Mouse (Mus musculus): ENCODE data around the gene Lrrc8c. TPM values are rescaled to one million over a fixed set of nuclear protein-coding genes. Genes with fewer than 3 reads are reported as not detected.

The Lrrc8c gene
- polyA plus RNA-seq, 1 experiment from 2014 or later: 20.8 TPM

DNA sequence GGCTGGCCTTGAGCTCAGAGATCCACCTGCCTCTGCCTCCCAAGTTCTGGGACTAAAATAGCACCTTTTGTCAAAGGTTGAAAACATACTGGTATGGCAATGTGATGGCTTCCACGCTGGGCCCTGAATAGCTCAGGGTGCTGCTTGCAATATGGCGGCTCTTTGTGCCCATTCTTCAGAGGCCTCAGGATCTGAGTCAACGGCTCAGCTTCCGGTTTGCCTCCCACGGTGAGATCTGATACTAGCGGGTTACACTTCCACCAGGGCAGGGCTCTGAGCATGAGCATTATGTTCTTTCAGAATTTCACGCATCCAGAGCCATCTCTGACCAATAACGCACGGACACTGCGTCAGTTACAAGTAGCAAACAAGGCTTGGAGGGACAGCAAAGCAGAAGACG is 120.2 kb downstream of the Lrrc8c start:
- Histone ChIP-seq H3K4me3 (no peak overlapping the region), H3K4me1 (replicated peaks) (no peaks in the 10 kb centered on the region), H3K27ac (no peak overlapping the region), H3K9me3 (replicated peaks) (no peaks in the 10 kb centered on the region), H3K4me2 (no peak overlapping the region), H3K36me3 (no peaks in the 10 kb centered on the region), H3K9ac (no peak overlapping the region), H3K27me3 (no peaks in the 10 kb centered on the region)
- 88% methylated on average over 11 of the region's 11 CpGs for WGBS
- ATAC-seq (replicated peaks; ENCODE audit: insufficient number of reproducible peaks, insufficient read depth, low FRiP score, low read depth): no peak

- 77% methylated on average over 5 of the region's 5 CpGs for WGBS
- no peak overlapping the region for H3K27ac ChIP-seq
- ATAC-seq (replicated peaks; ENCODE audit: insufficient number of reproducible peaks, insufficient read depth, low FRiP score, low read depth): peak; percentile 48; the same call in 1 of the 2 replicates
These were observed 123.3 kb downstream of the Lrrc8c start for GRCm38 (mm10) chr5:105642517-105642916.

GRCm38 (mm10) chr5:105643276-105643675 is 124.1 kb downstream of the Lrrc8c start:
- no peaks in the 10 kb centered on the region for H3K36me3 ChIP-seq
- no peaks in the 10 kb centered on the region for H3K9me3 ChIP-seq (replicated peaks)
- no peak overlapping the region for H3K27ac ChIP-seq
- H3K27me3 ChIP-seq: no peaks in the 10 kb centered on the region
- 0 out of 2 replicates have a peak, but pooled peaks cover under 1% of the 10 kb centered on the region for H3K4me1 ChIP-seq (replicated peaks)
- WGBS: 76% methylated on average over 8 of the region's 8 CpGs
- ATAC-seq (replicated peaks; ENCODE audit: insufficient number of reproducible peaks, insufficient read depth, low FRiP score, low read depth): no peak
- H3K4me3 ChIP-seq: no peak overlapping the region
- H3K9ac ChIP-seq: no peak overlapping the region
- no peak overlapping the region for H3K4me2 ChIP-seq

More at GRCm38 (mm10) chr5:105642517-105642916, 123.3 kb downstream of the Lrrc8c start:
- H3K9ac ChIP-seq: no peak overlapping the region
- H3K4me2 ChIP-seq: no peak overlapping the region
- H3K4me3 ChIP-seq: no peak overlapping the region
- no peaks in the 10 kb centered on the region for H3K4me1 ChIP-seq (replicated peaks)
- no peaks in the 10 kb centered on the region for H3K27me3 ChIP-seq
- H3K9me3 ChIP-seq (replicated peaks): no peaks in the 10 kb centered on the region
- no peaks in the 10 kb centered on the region for H3K36me3 ChIP-seq

DNA sequence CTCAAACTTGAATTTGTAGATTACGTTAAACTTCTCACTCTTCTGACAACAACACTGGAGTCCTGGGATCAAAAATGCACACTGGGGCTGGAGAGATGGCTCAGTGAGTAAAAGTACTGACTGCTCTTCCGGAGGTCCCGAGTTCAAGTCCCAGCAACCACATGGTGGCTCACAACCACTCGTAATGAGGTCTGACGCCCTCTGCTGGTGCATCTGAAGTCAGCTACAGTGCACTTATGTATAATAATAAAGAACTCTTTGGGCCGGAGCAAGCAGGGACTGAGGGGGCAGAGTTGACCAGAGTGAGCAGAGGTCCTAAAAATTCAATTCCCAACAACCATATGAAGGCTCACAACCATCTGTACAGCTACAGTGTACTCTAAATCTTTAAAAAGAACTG is 125.0 kb downstream of the Lrrc8c start:
- Histone ChIP-seq H3K27me3 (no peaks in the 10 kb centered on the region), H3K9me3 (replicated peaks) (no peaks in the 10 kb centered on the region), H3K4me2 (no peak overlapping the region), H3K27ac (no peak overlapping the region), H3K4me1 (replicated peaks) (peaks cover 9% of the 10 kb centered on the region; the same call in 1 of the 2 replicates), H3K9ac (no peak overlapping the region), H3K4me3 (no peak overlapping the region), H3K36me3 (no peaks in the 10 kb centered on the region)
- 88% methylated on average over 6 of the region's 6 CpGs for WGBS
- ATAC-seq (replicated peaks; ENCODE audit: insufficient number of reproducible peaks, insufficient read depth, low FRiP score, low read depth): no peak

DNA sequence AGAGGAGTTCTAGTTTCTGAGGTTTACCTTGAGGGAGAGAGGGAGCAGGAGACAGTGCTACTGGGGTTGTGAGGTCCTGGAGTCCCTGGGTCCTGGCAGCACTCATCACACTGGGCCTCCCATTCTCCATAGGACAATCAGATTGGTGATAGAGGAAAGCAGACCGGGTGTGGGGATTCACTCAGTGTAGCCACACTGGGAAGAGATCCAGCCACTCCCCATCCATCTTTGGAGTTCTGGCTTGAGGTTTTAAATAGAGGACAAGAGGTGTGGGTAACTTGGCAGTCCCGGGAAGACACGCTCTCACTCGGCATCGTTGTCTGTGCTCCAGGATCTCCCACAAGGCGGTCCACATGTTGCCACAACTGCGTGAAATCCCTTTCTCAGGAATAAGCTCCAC is 127.9 kb downstream of the Lrrc8c start:
- 72% methylated on average over 7 of the region's 7 CpGs for WGBS

DNA sequence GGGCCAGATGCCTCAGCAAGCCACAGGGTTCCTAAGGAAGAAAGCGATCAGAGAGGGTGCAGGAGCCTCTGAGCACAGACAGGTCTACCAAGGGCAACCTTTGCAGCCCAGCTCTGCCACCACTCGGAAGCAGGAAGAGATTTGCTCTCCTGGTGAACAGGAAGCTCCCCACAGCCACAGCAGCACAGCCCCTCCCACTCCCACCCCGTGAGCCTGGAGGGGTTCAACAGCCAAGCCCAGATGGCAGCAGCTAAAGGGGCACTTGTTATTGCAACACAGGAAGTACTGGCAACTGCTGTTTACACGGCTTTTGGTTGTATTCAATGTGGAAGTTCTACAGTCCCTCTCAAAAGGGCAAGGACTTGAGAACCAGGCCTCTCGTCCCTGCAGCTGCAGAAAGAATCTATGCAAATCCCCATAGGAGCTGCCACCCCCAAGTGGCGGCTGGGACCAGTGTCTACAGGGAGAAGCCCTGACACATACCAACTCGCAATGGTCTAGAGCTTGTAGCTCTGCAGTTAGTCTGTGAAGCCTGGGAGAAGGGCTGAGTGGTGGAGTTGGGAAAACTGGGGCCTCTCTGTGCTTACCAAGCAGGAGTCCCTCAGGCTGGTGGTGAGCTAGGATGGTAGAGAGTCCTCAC is 129.6 kb downstream of the Lrrc8c start:
- Histone ChIP-seq H3K9me3 (replicated peaks) (no peaks in the 10 kb centered on the region), H3K36me3 (no peaks in the 10 kb centered on the region), H3K4me3 (no peak overlapping the region), H3K9ac (no peak overlapping the region), H3K4me2 (peak overlapping the region; percentile 26; the same call in 1 of the 2 replicates), H3K27ac (peak overlapping the region; percentile 76), H3K4me1 (replicated peaks) (peaks cover 10% of the 10 kb centered on the region), H3K27me3 (no peaks in the 10 kb centered on the region)
- ATAC-seq (replicated peaks; ENCODE audit: insufficient number of reproducible peaks, insufficient read depth, low FRiP score, low read depth): peak; percentile 29; the same call in 1 of the 2 replicates
- WGBS: 26% methylated on average over 7 of the region's 7 CpGs

More for the DNA sequence above, 127.9 kb downstream of the Lrrc8c start:
- H3K4me2 ChIP-seq: no peak overlapping the region
- ATAC-seq (replicated peaks; ENCODE audit: insufficient number of reproducible peaks, insufficient read depth, low FRiP score, low read depth): no peak
- no peak overlapping the region for H3K4me3 ChIP-seq
- H3K9ac ChIP-seq: no peak overlapping the region
- H3K9me3 ChIP-seq (replicated peaks): no peaks in the 10 kb centered on the region
- no peaks in the 10 kb centered on the region for H3K27me3 ChIP-seq
- H3K4me1 ChIP-seq (replicated peaks): peaks cover 10% of the 10 kb centered on the region
- no peak overlapping the region for H3K27ac ChIP-seq
- H3K36me3 ChIP-seq: no peaks in the 10 kb centered on the region

- peaks cover 14% of the 10 kb centered on the region for H3K4me1 ChIP-seq (replicated peaks)
- no peaks in the 10 kb centered on the region for H3K27me3 ChIP-seq
- no peaks in the 10 kb centered on the region for H3K36me3 ChIP-seq
- no peak overlapping the region for H3K4me3 ChIP-seq
- no peak overlapping the region for H3K9ac ChIP-seq
- WGBS: 65% methylated on average over 10 of the region's 10 CpGs
- H3K27ac ChIP-seq: peak overlapping the region; percentile 76
- H3K9me3 ChIP-seq (replicated peaks): no peaks in the 10 kb centered on the region
- no peak overlapping the region for H3K4me2 ChIP-seq
- peak; percentile 45; the same call in 1 of the 2 replicates for ATAC-seq (replicated peaks; ENCODE audit: insufficient number of reproducible peaks, insufficient read depth, low FRiP score, low read depth)
These were observed 130.4 kb downstream of the Lrrc8c start for GRCm38 (mm10) chr5:105649514-105650001.

- no peaks in the 10 kb centered on the region for H3K9me3 ChIP-seq (replicated peaks)
- H3K27ac ChIP-seq: 0 out of 2 replicates have a peak overlapping the region, but pooled peaks have one; percentile 7
- no peak overlapping the region; the same call in 1 of the 2 replicates for H3K4me3 ChIP-seq
- H3K27me3 ChIP-seq: no peaks in the 10 kb centered on the region
- H3K36me3 ChIP-seq: no peaks in the 10 kb centered on the region
- peak overlapping the region; percentile 30 for H3K4me2 ChIP-seq
- ATAC-seq (replicated peaks; ENCODE audit: insufficient number of reproducible peaks, insufficient read depth, low FRiP score, low read depth): no peak
- 76% methylated on average over 8 of the region's 8 CpGs for WGBS
- H3K4me1 ChIP-seq (replicated peaks): peaks cover 15% of the 10 kb centered on the region
- H3K9ac ChIP-seq: no peak overlapping the region
These were observed 131.7 kb downstream of the Lrrc8c start for GRCm38 (mm10) chr5:105650728-105651479.

- Histone ChIP-seq H3K4me1 (replicated peaks) (peaks cover 15% of the 10 kb centered on the region), H3K9ac (no peak overlapping the region), H3K4me3 (no peak overlapping the region; the same call in 1 of the 2 replicates), H3K27ac (0 out of 2 replicates have a peak overlapping the region, but pooled peaks have one; percentile 7), H3K27me3 (no peaks in the 10 kb centered on the region), H3K9me3 (replicated peaks) (no peaks in the 10 kb centered on the region), H3K36me3 (no peaks in the 10 kb centered on the region), H3K4me2 (peak overlapping the region; percentile 30)
- ATAC-seq (replicated peaks; ENCODE audit: insufficient number of reproducible peaks, insufficient read depth, low FRiP score, low read depth): no peak
- 51% methylated on average over 11 of the region's 11 CpGs for WGBS
These were observed 132.4 kb downstream of the Lrrc8c start for GRCm38 (mm10) chr5:105651561-105651991.

- no peaks in the 10 kb centered on the region for H3K36me3 ChIP-seq
These were observed 135.3 kb downstream of the Lrrc8c start for GRCm38 (mm10) chr5:105654237-105655063.

More at GRCm38 (mm10) chr5:105654237-105655063, 135.3 kb downstream of the Lrrc8c start:
- H3K4me1 ChIP-seq (replicated peaks): peaks cover 4% of the 10 kb centered on the region
- H3K9ac ChIP-seq: no peak overlapping the region; the same call in 1 of the 2 replicates
- H3K27me3 ChIP-seq: no peaks in the 10 kb centered on the region
- no peak overlapping the region for H3K4me3 ChIP-seq
- ATAC-seq (replicated peaks; ENCODE audit: insufficient number of reproducible peaks, insufficient read depth, low FRiP score, low read depth): peak; percentile 49
- 24% methylated on average over 15 of the region's 15 CpGs for whole genome bisulfite sequencing
- H3K9me3 ChIP-seq (replicated peaks): no peaks in the 10 kb centered on the region
- H3K4me2 ChIP-seq: 0 out of 2 replicates have a peak overlapping the region, but pooled peaks have one; percentile 25
- H3K27ac ChIP-seq: no peak overlapping the region
